Mouse (Mus musculus): Measurements from ENCODE around the gene Nit2. TPM values are rescaled to one million over a fixed set of nuclear protein-coding genes. Genes with fewer than 3 reads are reported as not detected.

The Nit2 gene
- polyA plus RNA-seq, 1 experiment from 2014 or later = 45.4 TPM

- Histone ChIP-seq H3K4me3 (peak overlapping the region; percentile 98), H3K27ac (peak overlapping the region; percentile 89), H3K9me3 (replicated peaks) (no peaks in the 10 kb centered on the region), H3K36me3 (ENCODE audit: poor library complexity, severe bottlenecking) (no peaks in the 10 kb centered on the region), H3K9ac (peak overlapping the region; percentile 94), H3K4me1 (peaks cover 22% of the 10 kb centered on the region), H3K27me3 (no peaks in the 10 kb centered on the region), H3K4me2 (peak overlapping the region; percentile 85)
- WGBS = under 1% methylated on average over 59 of the region's 59 CpGs
- no peak; the same call in 1 of the 2 replicates for ATAC-seq
Observed at GRCm38 (mm10) chr16:57121816-57122415, 45.2 kb downstream of the Nit2 start.

- H3K4me2 ChIP-seq = peak within 1 kb of the TSS; percentile 85
- H3K4me3 ChIP-seq = peak within 1 kb of the TSS; percentile 98
- no peaks in the 10 kb centered on the region for H3K36me3 ChIP-seq (ENCODE audit: poor library complexity, severe bottlenecking)
- under 1% methylated on average over 37 of the region's 37 CpGs for WGBS
- H3K4me1 ChIP-seq = peaks cover 22% of the 10 kb centered on the region
- H3K27me3 ChIP-seq = no peaks in the 10 kb centered on the region
- H3K9me3 ChIP-seq (replicated peaks) = no peaks in the 10 kb centered on the region
- ATAC-seq = peak; percentile 99
- H3K9ac ChIP-seq = peak within 1 kb of the TSS; percentile 94
- peak within 1 kb of the TSS; percentile 89 for H3K27ac ChIP-seq
Observed at GRCm38 (mm10) chr16:57120913-57121815, 46.0 kb downstream of the Nit2 start, which contains the start of gene Tomm70a. Tomm70a (plus strand) TSS chr16:57121703.

- WGBS = 67% methylated on average over 2 of the region's 2 CpGs
- no peak overlapping the region for H3K9ac ChIP-seq
- no peaks in the 10 kb centered on the region for H3K27me3 ChIP-seq
- no peaks in the 10 kb centered on the region for H3K36me3 ChIP-seq (ENCODE audit: poor library complexity, severe bottlenecking)
- H3K27ac ChIP-seq = no peak overlapping the region
- no peak overlapping the region for H3K4me2 ChIP-seq
- ATAC-seq = no peak
- H3K4me1 ChIP-seq = peaks cover 4% of the 10 kb centered on the region
- no peaks in the 10 kb centered on the region for H3K9me3 ChIP-seq (replicated peaks)
- H3K4me3 ChIP-seq = no peak overlapping the region
Observed at GRCm38 (mm10) chr16:57117562-57117961, 49.6 kb downstream of the Nit2 start.

- ATAC-seq = no peak
- H3K4me1 ChIP-seq = no peaks in the 10 kb centered on the region
- no peak overlapping the region for H3K4me3 ChIP-seq
- no peak overlapping the region for H3K4me2 ChIP-seq
- no peaks in the 10 kb centered on the region for H3K36me3 ChIP-seq (ENCODE audit: poor library complexity, severe bottlenecking)
- H3K9me3 ChIP-seq (replicated peaks) = no peaks in the 10 kb centered on the region
- H3K27ac ChIP-seq = no peak overlapping the region
- no peaks in the 10 kb centered on the region for H3K27me3 ChIP-seq
- no peak overlapping the region for H3K9ac ChIP-seq
Observed at GRCm38 (mm10) chr16:57116066-57116465, 51.1 kb downstream of the Nit2 start.

Other genes starting within 250 kb of the Nit2 start
- gene Lnp1, start 239.3 kb downstream of the Nit2 start, polyA plus RNA-seq (2015; fragmentation: Nextera tagmentation; extraction: Ambion mirVana) = 0.28 TPM in 1 of 2 replicates, not detected in the other
- gene Tmem45a2, start 96.0 kb downstream of the Nit2 start, polyA plus RNA-seq (2015; fragmentation: Nextera tagmentation; extraction: Ambion mirVana) = not detected in 2 replicates
- 43.2 and 47.2 TPM in 2 replicates for gene Tomm70a, start 45.6 kb downstream of the Nit2 start, polyA plus RNA-seq (2015; fragmentation: Nextera tagmentation; extraction: Ambion mirVana)
- 26.5 and 27.4 TPM in 2 replicates for gene Tbc1d23, start 64.2 kb upstream of the Nit2 start, polyA plus RNA-seq (2015; fragmentation: Nextera tagmentation; extraction: Ambion mirVana)
- 0.20 and 0.26 TPM in 2 replicates for gene Tmem30c, start 125.5 kb upstream of the Nit2 start, polyA plus RNA-seq (2015; fragmentation: Nextera tagmentation; extraction: Ambion mirVana)
- 1.9 and 2.6 TPM in 2 replicates for gene Filip1l, start 185.8 kb upstream of the Nit2 start, polyA plus RNA-seq (2015; fragmentation: Nextera tagmentation; extraction: Ambion mirVana)